Mouse (Mus musculus) CD4-positive, CD25-positive, alpha-beta regulatory T cell, adult 4 months (primary cell): ENCODE data around the gene Prkd3. TPM values are rescaled to one million over a fixed set of nuclear protein-coding genes. Genes with fewer than 3 reads are reported as not detected.
A peak's percentile ranks its signal among the peaks of the same experiment; 100 is the strongest.

Experiments used
- ATAC-seq: one replicate; pipeline ENCODE4 v1.8.0; 2017
- polyA plus RNA-seq, 2 experiments: library from polyadenylated mRNA; unstranded; fragments of 100-300 nt; shearing (Covaris generic); gene quantifications; one replicate each; pipeline ENCODE4 v1.2.1; 2017

The Prkd3 gene
- polyA plus RNA-seq = 10 to 100 TPM in 1 of 2 experiments, 1 to 10 TPM in 1; 8.1 to 11.4 TPM

DNA sequence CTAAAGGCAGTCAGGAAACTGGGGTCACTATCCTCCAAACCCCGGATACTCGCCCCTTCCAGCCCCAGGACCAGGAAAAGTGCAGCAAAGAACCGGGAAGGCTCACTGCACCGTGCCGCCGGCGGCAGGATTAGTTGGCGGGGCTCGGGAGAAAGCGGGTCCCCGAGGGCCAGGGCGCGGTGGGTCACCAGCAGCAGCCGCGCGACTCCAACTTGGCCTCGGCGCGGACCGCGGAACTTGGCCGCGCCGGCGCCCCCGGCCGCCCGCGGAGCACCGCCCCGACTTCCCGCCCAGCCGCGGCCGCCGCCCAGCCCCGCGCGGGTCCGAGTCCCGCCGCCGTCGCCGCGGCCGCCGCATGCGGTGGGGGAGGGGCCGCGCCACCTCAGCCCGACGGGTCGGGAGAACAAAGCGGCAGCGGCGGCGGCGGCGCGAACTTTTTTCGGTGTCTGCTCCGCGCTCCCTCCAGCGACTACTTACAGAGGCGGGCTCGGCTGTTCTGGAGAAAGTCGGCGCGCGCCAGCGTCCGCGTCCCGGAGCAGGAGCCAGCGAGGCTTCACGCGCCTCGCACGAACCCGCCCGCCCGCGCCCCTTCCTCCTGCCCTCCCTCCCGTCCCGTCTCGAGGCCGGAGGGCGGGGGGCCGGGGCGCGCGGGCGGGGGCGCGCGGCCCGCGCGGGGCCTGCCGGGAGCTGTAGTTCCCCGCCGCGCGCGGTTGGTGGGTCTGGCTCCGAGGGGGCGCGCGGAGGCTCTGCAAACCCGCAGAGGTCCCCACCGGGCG is at the start of gene Prkd3:
TSS of gene Prkd3 (minus strand) at position 609 of the 776 bp plus-strand sequence.
- peak; percentile 58 for ATAC-seq

DNA sequence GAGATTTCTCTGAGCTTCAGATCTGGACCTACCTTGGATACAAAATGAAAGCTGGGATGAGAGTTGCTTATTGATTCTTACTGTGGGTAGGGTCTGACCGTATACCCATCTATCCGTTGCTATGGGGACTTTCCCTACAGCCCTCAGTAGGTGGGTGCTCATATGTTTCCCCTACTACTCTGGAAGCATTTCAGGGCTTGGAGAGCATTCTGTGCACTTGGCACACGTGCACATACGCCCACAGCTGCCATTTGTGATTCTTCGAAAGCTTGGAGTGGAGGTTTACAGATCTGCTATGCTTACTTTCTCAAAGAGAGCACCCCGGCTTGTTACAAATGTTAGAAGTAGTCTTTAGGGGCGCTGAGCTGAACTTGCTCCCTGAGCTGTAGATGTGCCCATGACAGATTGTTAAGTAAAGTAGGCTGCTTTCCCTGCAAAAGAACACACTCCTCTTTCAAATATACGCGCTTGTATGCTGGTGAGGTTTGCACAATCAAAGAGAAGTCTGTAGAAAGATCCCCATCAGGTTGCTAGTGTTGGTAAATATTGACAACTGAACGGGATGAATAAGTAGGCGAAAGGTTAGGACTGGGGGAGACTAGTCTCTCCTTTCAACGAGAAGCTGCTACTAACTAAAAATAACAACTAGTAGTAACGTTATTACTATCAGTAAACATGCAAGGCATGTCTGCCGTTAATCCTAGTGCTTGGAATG is 49.3 kb upstream of the Prkd3 start:
- no peak for ATAC-seq

DNA sequence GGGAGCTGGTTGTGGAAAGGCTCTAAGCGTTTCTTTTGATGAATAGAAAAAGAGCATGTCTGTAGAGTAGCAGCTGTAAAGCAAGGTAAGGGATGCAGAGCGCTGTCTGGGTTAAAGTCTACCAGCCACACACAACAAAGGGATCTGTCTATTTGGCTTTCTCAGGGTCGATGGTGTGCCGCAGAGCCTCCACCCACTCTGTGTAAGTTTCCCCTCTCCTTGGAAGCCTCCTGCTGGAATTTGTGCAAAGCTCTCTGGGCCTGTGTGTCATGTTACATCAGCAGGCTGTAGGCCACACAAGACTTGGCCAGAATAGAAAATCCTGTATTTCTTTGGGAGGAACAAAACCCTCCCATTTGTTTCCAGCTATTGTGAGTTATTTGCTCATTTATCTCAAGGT is 48.4 kb upstream of the Prkd3 start:
- ATAC-seq = no peak

DNA sequence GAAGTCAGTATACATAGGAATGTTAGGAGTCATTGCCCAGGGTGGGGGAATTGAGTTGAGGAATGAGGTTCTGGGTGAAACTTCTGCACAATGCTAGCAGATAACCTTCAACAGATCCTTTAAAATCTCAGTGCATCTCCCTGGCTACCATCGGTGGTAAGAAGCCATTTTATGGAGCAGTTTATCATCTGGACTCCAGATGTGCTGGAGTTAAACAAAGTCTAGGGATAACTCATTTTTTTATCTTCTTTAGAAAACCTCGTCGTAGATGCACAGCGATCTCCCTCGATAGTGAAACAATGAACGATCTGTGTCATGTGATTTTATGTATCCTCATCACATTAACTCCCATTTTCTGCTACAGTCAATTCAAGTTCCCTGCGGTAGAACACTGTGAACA is 48.0 kb upstream of the Prkd3 start:
- no peak for ATAC-seq

DNA sequence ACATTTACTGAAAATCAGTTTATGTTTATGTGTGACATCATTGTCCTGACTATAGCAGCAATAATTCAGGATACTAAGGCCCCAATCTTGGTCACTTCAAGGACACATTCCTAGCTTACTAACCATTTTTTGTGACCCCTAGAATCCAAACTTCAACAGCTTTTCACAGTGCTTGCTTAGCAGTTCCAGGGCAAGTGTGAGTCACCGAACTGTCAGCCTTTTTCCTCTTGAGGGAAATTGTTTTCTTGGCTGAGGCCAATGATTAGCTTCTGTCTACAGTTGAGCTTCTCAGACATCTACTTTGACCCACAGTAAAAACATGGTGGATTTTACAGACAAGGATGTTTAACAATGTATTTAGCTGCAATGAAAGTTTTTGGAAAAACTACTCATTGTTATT is 43.6 kb upstream of the Prkd3 start:
- ATAC-seq = no peak

DNA sequence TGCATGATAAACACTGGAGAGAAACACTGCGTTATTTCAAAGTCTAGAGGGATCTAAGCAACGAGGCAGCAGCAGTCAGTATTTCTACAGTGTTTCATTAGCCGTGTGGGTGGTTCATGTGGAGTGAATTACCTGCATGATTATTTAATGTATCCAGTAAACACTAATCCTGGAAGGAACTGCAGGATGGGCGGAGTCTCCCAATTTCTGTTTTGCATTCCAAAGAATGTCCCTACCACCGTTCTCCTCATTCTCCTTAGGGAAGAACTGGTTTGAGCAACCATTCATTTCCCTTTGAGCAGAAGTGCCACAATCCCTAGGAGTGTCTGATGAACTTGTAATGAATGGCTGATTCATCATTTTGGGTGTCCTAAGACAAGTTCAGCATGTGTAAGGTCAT is 39.6 kb upstream of the Prkd3 start:
- no peak for ATAC-seq

DNA sequence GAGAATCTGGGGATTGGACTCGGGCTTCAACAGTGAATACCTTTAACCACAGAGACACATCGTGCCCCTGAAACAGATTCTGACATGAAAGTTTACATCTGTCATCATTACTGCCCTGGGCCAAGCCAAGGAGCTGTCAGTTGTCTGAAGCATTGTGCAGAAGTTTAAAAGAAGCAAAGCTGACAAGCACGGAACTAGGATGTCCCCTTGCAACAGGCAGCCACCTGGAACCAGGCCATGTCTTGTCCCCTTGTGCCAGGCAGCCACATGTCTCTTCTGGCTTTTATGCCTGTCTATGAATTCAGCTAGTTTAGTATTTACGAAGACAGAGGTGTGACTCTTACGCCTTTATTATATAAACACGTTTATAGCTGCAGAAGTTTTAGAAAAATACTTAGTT is 37.7 kb upstream of the Prkd3 start:
- ATAC-seq = no peak

DNA sequence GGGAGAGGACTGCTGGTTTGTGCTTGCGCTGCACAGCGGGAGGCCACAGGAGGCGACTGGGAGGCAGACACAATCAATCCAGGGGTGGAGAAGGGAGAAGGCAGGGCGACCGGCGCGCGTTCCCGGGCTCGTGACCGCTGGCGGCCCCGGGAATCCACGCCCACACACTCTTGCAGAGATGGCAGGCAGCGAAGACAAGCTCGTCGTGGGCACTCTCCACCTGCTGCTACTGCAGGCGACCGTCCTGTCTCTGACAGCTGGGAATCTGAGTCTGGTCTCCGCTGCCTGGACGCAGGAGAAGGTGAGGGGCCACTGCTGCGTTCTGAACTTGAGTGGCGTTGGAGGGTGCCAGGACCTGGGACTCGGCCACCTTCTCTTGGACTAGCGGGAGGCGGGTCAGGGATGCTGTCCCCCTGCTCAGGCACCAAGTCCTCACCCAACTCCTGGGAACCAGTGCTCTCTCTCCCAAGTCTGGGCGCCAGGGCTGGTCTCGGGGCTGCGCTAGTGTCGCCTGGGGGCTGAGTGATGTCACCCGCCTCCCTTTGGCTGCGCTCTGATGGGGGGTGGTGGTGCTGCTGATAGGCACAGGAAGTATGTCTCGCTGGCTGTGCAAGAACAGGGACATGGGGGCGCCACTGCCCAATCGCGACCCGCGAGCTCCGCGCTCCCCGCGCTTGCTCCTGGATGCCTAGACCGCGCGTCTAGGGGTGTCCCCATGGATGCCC is 31.6 kb upstream of the Prkd3 start:
- peak; percentile 83 for ATAC-seq

DNA sequence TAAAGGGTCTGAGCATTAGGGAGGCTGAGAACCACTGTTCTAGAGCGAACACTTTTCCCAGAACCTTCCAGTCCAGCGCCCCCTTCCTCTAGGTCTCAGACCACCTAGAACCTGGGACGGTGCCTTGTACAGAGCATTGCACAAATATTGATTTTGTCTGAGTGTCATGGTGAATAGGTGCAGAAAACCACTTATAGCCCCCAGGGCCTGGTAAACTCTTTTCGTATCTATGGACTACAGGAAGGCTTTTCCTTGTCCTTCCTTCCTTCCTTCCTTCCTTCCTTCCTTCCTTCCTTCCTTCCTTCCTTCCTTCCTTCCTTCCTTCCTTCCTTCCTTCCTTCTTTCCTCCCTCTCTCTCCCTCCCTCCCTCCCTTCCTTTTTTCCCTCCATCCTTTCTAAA is 31.0 kb upstream of the Prkd3 start, which contains the start of gene Qpct:
TSS of gene Qpct (plus strand) at position 301 of the 400 bp plus-strand sequence.
- ATAC-seq = no peak

DNA sequence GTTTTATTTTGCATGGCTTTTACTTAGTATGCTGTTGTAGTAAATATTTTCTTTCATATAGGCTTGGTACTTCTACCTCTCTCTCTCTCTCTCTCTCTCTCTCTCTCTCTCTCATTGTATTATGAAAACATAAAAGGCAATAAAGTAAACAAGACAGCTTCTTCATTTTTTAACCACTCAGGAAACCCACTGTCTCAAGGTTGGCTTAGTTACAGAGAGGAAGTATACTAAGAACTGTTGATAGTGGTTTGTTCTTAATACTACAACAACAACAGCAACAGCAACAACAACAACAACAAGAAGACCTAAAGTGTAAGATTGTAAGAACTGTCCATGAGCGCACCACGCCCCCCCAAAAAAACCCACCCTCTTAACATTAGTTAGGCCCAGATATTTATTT is 23.1 kb upstream of the Prkd3 start:
- ATAC-seq = peak; percentile 32

DNA sequence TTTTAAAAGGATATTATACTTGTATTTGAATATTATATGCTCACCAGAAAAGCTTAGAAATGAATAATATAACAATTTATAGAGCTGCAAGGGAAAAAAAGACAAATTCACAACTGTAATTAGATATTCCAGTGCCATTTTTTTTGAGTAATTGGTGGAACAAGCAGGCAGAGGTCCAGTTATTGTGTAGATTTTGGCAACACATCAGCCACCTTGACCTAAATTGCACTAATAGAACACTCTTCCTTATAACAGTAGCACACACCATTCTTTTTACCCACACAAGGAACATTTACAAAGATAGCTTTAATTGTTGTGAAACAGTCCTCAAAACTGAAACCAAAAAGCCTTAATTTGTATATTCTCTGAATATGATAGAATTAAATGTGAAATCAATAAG is 19.0 kb upstream of the Prkd3 start:
- ATAC-seq = no peak

DNA sequence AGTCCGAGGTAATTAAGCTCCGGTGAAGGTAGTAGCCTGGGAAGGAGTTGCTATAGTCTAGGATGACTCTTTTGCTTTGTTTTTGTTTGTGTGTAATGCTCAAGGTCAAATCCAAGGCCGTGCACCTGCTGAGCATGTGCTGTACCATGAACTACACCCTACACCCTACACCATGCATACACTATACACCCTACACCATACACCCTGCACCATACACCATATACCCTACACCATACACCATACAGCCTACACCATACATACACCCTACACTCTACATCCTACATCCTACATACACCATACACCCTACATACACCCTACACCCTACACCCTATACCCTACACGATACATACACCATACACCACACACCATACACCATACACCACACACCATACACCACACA is 12.2 kb upstream of the Prkd3 start:
- ATAC-seq = no peak

DNA sequence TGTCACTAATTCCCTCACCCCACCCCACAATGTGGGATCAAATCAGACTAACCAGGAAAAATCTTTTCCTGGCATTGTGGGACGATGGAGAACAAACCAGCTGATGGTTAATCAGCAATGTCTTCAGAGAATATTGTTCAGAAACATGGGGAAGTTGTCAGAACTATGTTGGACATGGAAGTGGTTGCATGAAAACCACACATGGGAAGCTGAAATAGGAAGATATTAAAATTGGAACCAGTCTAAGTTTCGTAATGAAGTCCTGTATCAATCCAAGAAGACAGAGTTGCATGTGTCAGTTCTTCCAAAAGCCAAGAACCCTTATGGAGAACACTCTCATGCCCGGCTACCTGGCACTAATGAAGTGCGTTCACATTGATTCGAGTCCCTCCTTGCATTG is 11.0 kb upstream of the Prkd3 start:
- no peak for ATAC-seq

DNA sequence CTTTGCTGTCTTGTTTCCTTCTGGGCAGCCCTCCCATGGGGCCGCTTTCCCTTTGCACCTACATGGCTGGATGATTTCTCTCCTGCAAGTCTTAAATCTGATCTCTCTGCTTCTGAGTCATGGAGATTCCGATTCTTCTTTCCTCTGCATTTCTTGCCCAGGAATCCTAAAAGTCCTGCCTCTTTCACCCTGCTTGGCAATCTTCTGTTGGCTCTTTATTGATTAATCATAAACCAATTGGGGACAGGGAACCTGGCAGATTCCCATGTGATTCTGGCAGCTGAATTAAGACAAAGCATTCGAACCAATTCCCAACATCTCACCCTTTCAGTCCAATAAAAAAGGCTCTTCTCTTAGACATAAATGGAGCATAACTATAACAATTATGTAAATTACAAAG is 8.6 kb upstream of the Prkd3 start:
- no peak for ATAC-seq

DNA sequence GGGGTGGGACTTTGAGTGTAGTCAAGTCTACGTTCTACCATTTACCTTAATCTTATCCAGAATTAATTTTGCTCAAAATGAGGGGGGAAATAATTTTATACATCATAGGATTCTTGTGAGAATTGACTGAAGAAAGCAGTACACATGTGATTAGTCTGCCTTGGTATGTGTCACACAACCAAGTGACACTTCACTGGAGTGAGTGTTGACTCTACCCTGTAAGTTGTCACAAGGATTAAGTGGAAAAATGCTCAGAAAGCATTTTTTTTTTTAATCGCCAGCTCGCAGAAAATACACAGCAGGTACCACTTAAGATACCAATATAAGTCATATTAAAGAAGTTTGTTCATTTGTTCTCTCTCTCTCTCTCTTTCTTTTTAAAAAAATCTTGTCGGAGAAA is 3.9 kb upstream of the Prkd3 start:
- ATAC-seq = no peak

DNA sequence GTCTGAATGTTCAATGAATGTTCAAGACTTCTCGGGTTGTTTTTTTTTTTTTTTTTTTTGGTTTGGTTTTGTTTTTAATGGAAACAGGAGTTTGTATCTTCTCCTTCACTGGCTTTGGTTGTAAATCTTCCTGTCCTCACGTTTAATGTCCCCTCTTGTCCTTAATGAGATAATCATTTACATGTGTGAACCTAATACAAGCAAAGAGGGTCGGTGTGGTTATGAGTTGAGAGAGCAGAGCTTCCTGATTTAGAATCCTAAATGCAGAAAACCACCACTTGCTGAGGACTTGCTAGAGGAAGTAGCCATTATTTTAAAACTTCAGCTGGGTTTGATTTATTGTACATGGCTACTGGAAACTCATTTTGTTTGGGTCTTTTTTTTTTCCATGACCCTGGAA is 2.1 kb upstream of the Prkd3 start:
- ATAC-seq = no peak

DNA sequence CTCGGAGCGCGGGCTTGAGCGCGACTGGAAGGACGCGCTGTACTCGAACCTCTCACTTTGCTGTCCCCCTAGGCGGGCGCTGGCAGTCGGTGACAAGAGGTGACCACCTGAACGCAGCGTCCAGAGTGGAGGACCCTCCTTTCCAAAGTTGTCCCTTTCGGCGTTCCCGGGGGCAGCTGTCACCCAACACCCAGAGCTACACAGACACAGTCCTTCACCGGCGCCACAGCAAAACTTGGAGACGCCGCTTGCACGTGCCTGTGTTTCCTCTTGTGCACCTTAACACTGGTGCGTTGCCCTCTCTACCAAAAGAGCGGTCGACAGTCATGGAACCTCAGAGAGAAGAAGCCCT is 344 bp upstream of the Prkd3 start:
- ATAC-seq = peak; percentile 37

DNA sequence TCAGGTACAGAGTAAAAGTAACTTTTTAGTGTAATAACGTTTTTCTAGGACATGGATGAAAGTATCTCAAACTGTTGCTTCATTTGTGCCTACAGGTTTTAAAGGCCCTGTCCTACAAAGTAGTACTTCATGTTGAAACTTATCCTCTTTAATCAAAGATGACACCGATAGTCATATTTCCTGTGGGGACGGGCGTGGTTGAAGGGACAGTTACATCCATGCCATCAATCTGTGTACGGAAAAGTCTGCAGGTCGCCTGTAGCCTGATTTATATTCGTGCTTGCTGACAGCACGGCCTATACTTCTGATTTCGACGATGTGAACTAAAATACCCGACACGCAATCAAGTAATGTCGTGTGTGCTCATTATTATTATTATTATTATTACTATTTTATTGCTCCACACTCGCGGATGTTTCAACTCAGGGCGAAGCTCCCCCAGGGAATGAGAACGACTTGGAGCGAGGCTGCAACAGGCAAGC is 849 bp downstream of the Prkd3 start:
- ATAC-seq = peak; percentile 14

DNA sequence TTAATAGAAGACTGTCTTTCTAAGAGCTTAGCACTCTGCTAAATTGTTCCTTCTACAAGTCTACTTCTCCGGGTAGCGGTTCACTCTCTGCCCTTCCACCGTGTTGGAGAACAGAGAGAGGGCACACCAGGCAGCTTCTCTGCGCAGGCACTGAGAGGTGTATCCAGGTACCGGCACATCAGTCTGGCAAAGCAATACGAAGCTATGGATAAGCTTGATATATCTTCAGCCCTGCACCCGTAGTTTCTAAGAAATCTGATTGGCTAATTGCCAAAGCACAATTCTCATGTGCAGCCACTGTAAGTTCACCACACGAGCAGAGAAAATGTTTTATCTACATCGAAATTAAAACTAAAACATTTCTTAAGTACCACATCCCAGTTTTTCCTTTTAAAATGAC is 2.2 kb downstream of the Prkd3 start:
- ATAC-seq = no peak

DNA sequence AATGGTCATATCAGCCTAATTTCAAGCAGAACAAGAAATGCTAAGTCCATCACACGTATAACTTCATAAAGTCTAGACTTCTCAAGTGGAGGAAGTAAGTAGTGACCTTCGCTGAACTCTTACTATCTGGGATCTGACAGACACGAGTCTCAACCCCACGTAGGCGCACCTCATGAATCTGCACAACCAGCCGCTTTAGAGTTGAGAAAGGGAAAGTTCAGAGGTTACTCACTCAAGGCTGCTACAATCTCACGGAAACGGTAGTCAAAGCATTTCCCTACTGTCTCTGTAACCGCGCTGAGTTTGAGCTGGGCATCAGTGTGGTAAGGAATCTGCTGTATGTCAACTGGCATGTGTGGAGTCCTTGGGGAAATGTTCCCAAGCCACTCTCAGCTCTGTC is 4.8 kb downstream of the Prkd3 start:
- ATAC-seq = peak; percentile 10

DNA sequence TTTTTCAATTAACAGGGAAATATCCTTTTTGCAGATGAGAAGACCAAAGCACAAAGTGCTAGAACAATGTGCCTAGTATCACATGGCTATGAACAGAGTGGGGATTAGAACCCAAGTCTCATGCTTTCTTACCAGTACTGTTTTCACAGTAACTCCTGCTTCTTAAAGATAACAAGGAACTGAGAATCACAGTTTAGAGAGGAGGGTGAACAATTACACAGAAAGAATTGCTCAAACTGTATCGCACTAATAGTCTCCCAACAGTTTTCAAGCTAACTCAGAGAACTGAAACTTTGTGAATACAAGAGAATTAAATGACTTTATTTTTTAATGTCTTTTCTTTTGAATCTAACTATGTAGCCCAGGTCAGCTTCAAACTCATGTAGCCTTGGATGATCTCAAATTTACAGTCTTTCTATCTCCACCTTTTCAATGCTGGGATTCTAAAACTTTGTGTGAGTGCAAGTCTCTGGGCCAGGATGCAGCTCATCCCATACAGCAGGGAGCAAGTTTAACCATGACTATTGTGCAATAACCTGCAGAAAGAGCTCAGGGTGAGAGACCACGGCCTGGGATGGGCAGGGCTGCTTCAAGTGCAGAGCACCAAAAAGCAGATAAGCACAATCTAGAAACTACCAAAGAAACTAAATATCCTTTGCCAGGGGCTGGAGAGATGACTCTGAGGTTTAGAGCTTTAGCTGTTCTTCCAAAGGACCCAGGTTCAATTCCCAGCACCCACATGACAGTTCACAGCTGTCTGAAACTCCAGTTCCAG is 5.5 kb downstream of the Prkd3 start:
- no peak for ATAC-seq

DNA sequence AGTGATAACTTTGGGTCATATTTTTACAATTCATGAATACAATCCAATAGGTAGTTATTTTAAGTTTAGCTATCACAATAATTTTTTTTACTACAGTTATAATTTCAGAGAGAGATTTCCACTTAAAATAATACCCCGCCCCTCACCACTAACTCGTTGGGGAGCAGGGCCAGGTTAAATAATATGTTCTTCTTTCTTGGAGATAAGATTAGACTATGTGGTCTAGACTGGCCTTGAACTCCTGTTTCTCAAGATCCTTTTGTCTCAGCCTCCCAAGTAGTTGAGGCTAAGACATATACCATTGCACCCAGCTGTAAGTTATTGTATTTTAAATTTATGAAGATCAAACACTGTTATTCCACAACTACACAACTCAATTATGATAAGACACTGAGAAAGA is 7.0 kb downstream of the Prkd3 start:
- no peak for ATAC-seq
